ENCODE assay signal across 12 mouse cellular contexts in genomic region chr11:84775560-84775959, GRCm38 (mm10). TPM values are rescaled to one million over a fixed set of nuclear protein-coding genes. Genes with fewer than 3 reads are reported as not detected.
DNase-seq lines count a peak whose midpoint lies in the region; ATAC-seq and TF ChIP-seq lines count a peak whose summit lies in the region.
"Had no signal": no experiment of that assay in that cellular context is flagged by ENCODE, and none has a peak within 500 bp of the region (broad histone marks: within the 10 kb centered on the region; RNA-seq: fewer than 3 reads in every experiment).

No protein-coding gene starts in this region.

- H3K9ac ChIP-seq in kidney, postnatal 0 days (ENCODE audit: low read depth, low read length): no peak overlapping the region
- H3K9ac ChIP-seq in hindbrain, embryonic 11.5 days (ENCODE audit: low read depth, low read length): no peak overlapping the region
- no peak overlapping the region for H3K9ac ChIP-seq in midbrain, postnatal 0 days (replicated peaks; ENCODE audit: low read length, poor library complexity, severe bottlenecking)
- no peak overlapping the region for H3K9ac ChIP-seq in liver, embryonic 11.5 days (ENCODE audit: low read depth, low read length)

- H3K4me3 ChIP-seq in kidney, postnatal 0 days (replicated peaks; ENCODE audit: low read depth, low read length): no peak overlapping the region
- no peak overlapping the region for H3K4me3 ChIP-seq in hindbrain, embryonic 11.5 days (ENCODE audit: low read depth, low read length)
- H3K4me3 ChIP-seq in midbrain, postnatal 0 days (ENCODE audit: low read depth, low read length): no peak overlapping the region
- H3K4me3 ChIP-seq in liver, embryonic 11.5 days (ENCODE audit: low read depth, low read length): no peak overlapping the region

- H3K4me2 ChIP-seq in kidney, postnatal 0 days (ENCODE audit: low read length): no peak overlapping the region
- no peak overlapping the region for H3K4me2 ChIP-seq in hindbrain, embryonic 11.5 days (replicated peaks; ENCODE audit: low read depth, low read length)
- H3K4me2 ChIP-seq in midbrain, postnatal 0 days (ENCODE audit: low read depth, low read length, poor library complexity, severe bottlenecking): no peak overlapping the region
- H3K4me2 ChIP-seq in liver, embryonic 11.5 days: no peak overlapping the region

- H3K9me3 ChIP-seq in kidney, postnatal 0 days (replicated peaks; ENCODE audit: low read length): no peaks in the 10 kb centered on the region
- no peaks in the 10 kb centered on the region for H3K9me3 ChIP-seq in hindbrain, embryonic 11.5 days (ENCODE audit: control insufficient read depth, low read length)
- H3K9me3 ChIP-seq in midbrain, postnatal 0 days (ENCODE audit: low read length): no peaks in the 10 kb centered on the region
- H3K9me3 ChIP-seq in liver, embryonic 11.5 days (ENCODE audit: control insufficient read depth, low read length): no peaks in the 10 kb centered on the region

- no peak for TF ChIP-seq CTCF in kidney, postnatal 0 days (IDR thresholded peaks at IDR 0.05; ENCODE audit: low read depth)
- no peak for TF ChIP-seq CTCF in midbrain, postnatal 0 days (IDR thresholded peaks at IDR 0.05)

- no peaks in the 10 kb centered on the region for H3K36me3 ChIP-seq in kidney, postnatal 0 days (ENCODE audit: insufficient read depth, low read length)
- no peaks in the 10 kb centered on the region for H3K36me3 ChIP-seq in hindbrain, embryonic 11.5 days (ENCODE audit: control insufficient read depth, insufficient read depth, low read length)
- no peaks in the 10 kb centered on the region for H3K36me3 ChIP-seq in midbrain, postnatal 0 days (ENCODE audit: insufficient read depth, low read length)
- no peaks in the 10 kb centered on the region for H3K36me3 ChIP-seq in liver, embryonic 11.5 days (ENCODE audit: control insufficient read depth, insufficient read depth, low read length)

- no peaks in the 10 kb centered on the region for H3K27me3 ChIP-seq in kidney, postnatal 0 days (ENCODE audit: insufficient read depth, low read length)
- peaks cover 9% of the 10 kb centered on the region for H3K27me3 ChIP-seq in hindbrain, embryonic 11.5 days (ENCODE audit: control insufficient read depth, insufficient read depth, low read length)
- H3K27me3 ChIP-seq in midbrain, postnatal 0 days (ENCODE audit: insufficient read depth, low read length): no peaks in the 10 kb centered on the region
- H3K27me3 ChIP-seq in liver, embryonic 11.5 days (replicated peaks; ENCODE audit: control insufficient read depth, insufficient read depth, low read length): peaks cover 24% of the 10 kb centered on the region

- no peak for ATAC-seq in kidney, postnatal 0 days (replicated peaks; ENCODE audit: low FRiP score, low read depth)
- 0 out of 2 replicates have a peak, but pooled peaks have one; percentile 57 for ATAC-seq in hindbrain, embryonic 11.5 days (ENCODE audit: low FRiP score)
- no peak for ATAC-seq in midbrain, postnatal 0 days (ENCODE audit: low FRiP score)
- ATAC-seq in liver, embryonic 11.5 days (replicated peaks; ENCODE audit: low FRiP score): no peak

- WGBS in kidney, postnatal 0 days: 1% methylated on average over 4 of the region's 4 CpGs
- 1% methylated on average over 4 of the region's 4 CpGs for WGBS in hindbrain, embryonic 11.5 days
- WGBS in midbrain, postnatal 0 days: 8% methylated on average over 4 of the region's 4 CpGs
- 3% methylated on average over 4 of the region's 4 CpGs for WGBS in liver, embryonic 11.5 days

- no peak overlapping the region for H3K27ac ChIP-seq in kidney, postnatal 0 days
- H3K27ac ChIP-seq in hindbrain, embryonic 11.5 days (ENCODE audit: low read depth, low read length): peak overlapping the region; percentile 43
- H3K27ac ChIP-seq in midbrain, postnatal 0 days (ENCODE audit: low read depth, low read length): no peak overlapping the region
- H3K27ac ChIP-seq in liver, embryonic 11.5 days (ENCODE audit: low read depth, low read length): no peak overlapping the region

- DNase-seq in kidney, postnatal 0 days (ENCODE audit: low spot score): peak; percentile 56
- no peak for DNase-seq in kidney, adult 8-10 months
- DNase-seq in embryo, embryonic 9.5 days (ENCODE audit: extremely low spot score): peak; percentile 44
- peak; percentile 62 for DNase-seq in hindbrain, embryonic 11.5 days (ENCODE audit: low spot score)
- DNase-seq in midbrain, postnatal 0 days (ENCODE audit: low spot score): peak; percentile 67
- no peak for DNase-seq in frontal cortex, postnatal 10 days (ENCODE audit: low spot score in 2 of 2)
- no peak for DNase-seq in heart, adult 8-10 months (ENCODE audit: low spot score)
- no peak for DNase-seq in liver, embryonic 11.5 days (ENCODE audit: low spot score)
- DNase-seq: adrenal gland, postnatal 36 days; cerebellum, adult 2 months; kidney, adult 9 months; thymus, postnatal 14 days had no signal

- H3K4me1 ChIP-seq in kidney, postnatal 0 days (replicated peaks; ENCODE audit: insufficient read depth, low read length): no peaks in the 10 kb centered on the region
- H3K4me1 ChIP-seq in hindbrain, embryonic 11.5 days (replicated peaks; ENCODE audit: control insufficient read depth, insufficient read depth, low read length): peaks cover 16% of the 10 kb centered on the region
- H3K4me1 ChIP-seq in midbrain, postnatal 0 days (ENCODE audit: insufficient read depth, low read length): no peaks in the 10 kb centered on the region
- no peaks in the 10 kb centered on the region for H3K4me1 ChIP-seq in liver, embryonic 11.5 days (replicated peaks; ENCODE audit: control insufficient read depth, insufficient read depth, low read length)

RNA-seq across cellular contexts. Expression of gene Mrm1, which starts 43.8 kb away (rescaled TPM):
- 10.8 and 12.8 TPM in 2 replicates for polyA plus RNA-seq in kidney, postnatal 0 days (2015; fragmentation: Nextera tagmentation; extraction: Ambion mirVana)
- polyA plus RNA-seq in hindbrain, embryonic 11.5 days (2014; fragmentation: Nextera tagmentation; extraction: Ambion mirVana): 11.2 and 13.3 TPM in 2 replicates
- total RNA-seq in midbrain, postnatal 0 days (2014; rRNA removed): 14.2 and 15.5 TPM in 2 replicates
- 13.1 and 16.9 TPM in 2 replicates for polyA plus RNA-seq in midbrain, postnatal 0 days (2015; fragmentation: Nextera tagmentation; extraction: Ambion mirVana)
- total RNA-seq in heart, adult 8-10 months (2022): 10 to 100 TPM; 16.7 to 23.3 (median 21.1) TPM
- 19.4 and 20.5 TPM in 2 replicates for polyA plus RNA-seq in liver, embryonic 11.5 days (2014; fragmentation: Nextera tagmentation; extraction: Ambion mirVana)

RNA-seq across cellular contexts. Expression of gene Dhrs11, which starts 53.2 kb away (rescaled TPM):
- 13.8 and 16.1 TPM in 2 replicates for polyA plus RNA-seq in kidney, postnatal 0 days (2015; fragmentation: Nextera tagmentation; extraction: Ambion mirVana)
- 12.4 and 15.2 TPM in 2 replicates for polyA plus RNA-seq in hindbrain, embryonic 11.5 days (2014; fragmentation: Nextera tagmentation; extraction: Ambion mirVana)
- 7.6 and 10.1 TPM in 2 replicates for total RNA-seq in midbrain, postnatal 0 days (2014; rRNA removed)
- 9.1 and 12.3 TPM in 2 replicates for polyA plus RNA-seq in midbrain, postnatal 0 days (2015; fragmentation: Nextera tagmentation; extraction: Ambion mirVana)
- total RNA-seq in heart, adult 8-10 months (2022): 100 to 1,000 TPM; 104 to 123 (median 113) TPM
- polyA plus RNA-seq in liver, embryonic 11.5 days (2014; fragmentation: Nextera tagmentation; extraction: Ambion mirVana): 115 and 119 TPM in 2 replicates

Comparison
In these comparisons a context has a peak if more than half of its experiments do, and no peak if none do; other contexts are left out.
1. DNase-seq: peak in kidney, postnatal 0 days (single experiment), embryo, embryonic 9.5 days (single experiment), hindbrain, embryonic 11.5 days (single experiment) and midbrain, postnatal 0 days (single experiment); none in kidney, adult 8-10 months (0 of 2), frontal cortex, postnatal 10 days (0 of 2), heart, adult 8-10 months (single experiment) and liver, embryonic 11.5 days (single experiment).